Mouse (Mus musculus): ENCODE measurements at regions not wholly inside any gene's neighbourhood (a gene's known extent, or its start where the extent isn't known, plus 50 kb on each side); places are given as distances from the start of the nearest gene placed in this dataset.
"Not testable (repeated sequence)": the region's sequence is repeated elsewhere in the genome, so short reads cannot be mapped to it uniquely, and the experiment has no call there.

- Histone ChIP-seq H3K9me3 (replicated peaks; ENCODE audit: control insufficient read depth, low read length, poor library complexity, severe bottlenecking) (no peaks in the 10 kb centered on the region), H3K27me3 (ENCODE audit: control insufficient read depth, insufficient read depth, low read depth, low read length) (no peaks in the 10 kb centered on the region), H3K4me3 (ENCODE audit: low read depth, low read length) (no peak overlapping the region), H3K27ac (ENCODE audit: low read length) (no peak overlapping the region), H3K9ac (ENCODE audit: low read depth, low read length) (no peak overlapping the region), H3K4me1 (ENCODE audit: control insufficient read depth, insufficient read depth, low read length) (no peaks in the 10 kb centered on the region), H3K36me3 (ENCODE audit: control insufficient read depth, insufficient read depth, low read length) (no peaks in the 10 kb centered on the region), H3K4me2 (ENCODE audit: low read length) (no peak overlapping the region)
- 94% methylated on average over 4 of the region's 4 CpGs for WGBS
- ATAC-seq = no peak
These were observed 518.2 kb upstream of the Ptger4 start for GRCm38 (mm10) chr15:5762216-5762615.

- no peak overlapping the region for H3K27ac ChIP-seq (ENCODE audit: low read length)
These were observed 522.5 kb upstream of the Dab2 start for GRCm38 (mm10) chr15:5777074-5777473.

GRCm38 (mm10) chr15:5799917-5800316, 499.7 kb upstream of the Dab2 start:
- Histone ChIP-seq H3K4me1 (ENCODE audit: control insufficient read depth, insufficient read depth, low read length) (no peaks in the 10 kb centered on the region), H3K9me3 (replicated peaks; ENCODE audit: control insufficient read depth, low read length, poor library complexity, severe bottlenecking) (no peaks in the 10 kb centered on the region), H3K4me3 (ENCODE audit: low read depth, low read length) (no peak overlapping the region), H3K27ac (ENCODE audit: low read length) (no peak overlapping the region), H3K36me3 (ENCODE audit: control insufficient read depth, insufficient read depth, low read length) (no peaks in the 10 kb centered on the region), H3K4me2 (ENCODE audit: low read length) (no peak overlapping the region), H3K9ac (ENCODE audit: low read depth, low read length) (no peak overlapping the region), H3K27me3 (ENCODE audit: control insufficient read depth, insufficient read depth, low read depth, low read length) (no peaks in the 10 kb centered on the region)
- 90% methylated on average over 3 of the region's 3 CpGs for WGBS
- ATAC-seq = no peak

More at GRCm38 (mm10) chr15:5777074-5777473, 522.5 kb upstream of the Dab2 start:
- no peak overlapping the region for H3K4me2 ChIP-seq (ENCODE audit: low read length)
- no peaks in the 10 kb centered on the region for H3K9me3 ChIP-seq (replicated peaks; ENCODE audit: control insufficient read depth, low read length, poor library complexity, severe bottlenecking)
- no peak overlapping the region for H3K9ac ChIP-seq (ENCODE audit: low read depth, low read length)
- no peak overlapping the region for H3K4me3 ChIP-seq (ENCODE audit: low read depth, low read length)
- no peaks in the 10 kb centered on the region for H3K27me3 ChIP-seq (ENCODE audit: control insufficient read depth, insufficient read depth, low read depth, low read length)
- H3K36me3 ChIP-seq (ENCODE audit: control insufficient read depth, insufficient read depth, low read length) = no peaks in the 10 kb centered on the region
- H3K4me1 ChIP-seq (ENCODE audit: control insufficient read depth, insufficient read depth, low read length) = no peaks in the 10 kb centered on the region
- WGBS = 88% methylated on average over 4 of the region's 4 CpGs
- ATAC-seq = no peak

- Histone ChIP-seq H3K4me2 (ENCODE audit: low read length) (no peak overlapping the region), H3K27me3 (ENCODE audit: control insufficient read depth, insufficient read depth, low read depth, low read length) (no peaks in the 10 kb centered on the region), H3K4me3 (ENCODE audit: low read depth, low read length) (no peak overlapping the region), H3K4me1 (ENCODE audit: control insufficient read depth, insufficient read depth, low read length) (no peaks in the 10 kb centered on the region), H3K9ac (ENCODE audit: low read depth, low read length) (no peak overlapping the region), H3K9me3 (replicated peaks; ENCODE audit: control insufficient read depth, low read length, poor library complexity, severe bottlenecking) (no peaks in the 10 kb centered on the region), H3K27ac (ENCODE audit: low read length) (no peak overlapping the region), H3K36me3 (ENCODE audit: control insufficient read depth, insufficient read depth, low read length) (no peaks in the 10 kb centered on the region)
- no peak; the same call in 1 of the 2 replicates for ATAC-seq
- WGBS = 83% methylated on average over 9 of the region's 9 CpGs
These were observed 488.3 kb upstream of the Dab2 start for GRCm38 (mm10) chr15:5811154-5811732.

GRCm38 (mm10) chr15:5811958-5812357, 487.6 kb upstream of the Dab2 start:
- H3K27ac ChIP-seq (ENCODE audit: low read length) = no peak overlapping the region
- H3K9ac ChIP-seq (ENCODE audit: low read depth, low read length) = no peak overlapping the region
- H3K36me3 ChIP-seq (ENCODE audit: control insufficient read depth, insufficient read depth, low read length) = no peaks in the 10 kb centered on the region
- no peak overlapping the region for H3K4me3 ChIP-seq (ENCODE audit: low read depth, low read length)
- no peaks in the 10 kb centered on the region for H3K27me3 ChIP-seq (ENCODE audit: control insufficient read depth, insufficient read depth, low read depth, low read length)
- H3K9me3 ChIP-seq (replicated peaks; ENCODE audit: control insufficient read depth, low read length, poor library complexity, severe bottlenecking) = no peaks in the 10 kb centered on the region
- 74% methylated on average over 1 of the region's 1 CpGs for WGBS
- ATAC-seq = no peak
- no peak overlapping the region for H3K4me2 ChIP-seq (ENCODE audit: low read length)
- no peaks in the 10 kb centered on the region for H3K4me1 ChIP-seq (ENCODE audit: control insufficient read depth, insufficient read depth, low read length)

GRCm38 (mm10) chr15:5817901-5818576, 481.5 kb upstream of the Dab2 start:
- 73% methylated on average over 7 of the region's 7 CpGs for WGBS
- H3K9ac ChIP-seq (ENCODE audit: low read depth, low read length) = no peak overlapping the region
- no peak overlapping the region for H3K4me3 ChIP-seq (ENCODE audit: low read depth, low read length)
- no peaks in the 10 kb centered on the region for H3K9me3 ChIP-seq (replicated peaks; ENCODE audit: control insufficient read depth, low read length, poor library complexity, severe bottlenecking)
- no peak overlapping the region for H3K27ac ChIP-seq (ENCODE audit: low read length)
- H3K36me3 ChIP-seq (ENCODE audit: control insufficient read depth, insufficient read depth, low read length) = no peaks in the 10 kb centered on the region
- no peaks in the 10 kb centered on the region for H3K27me3 ChIP-seq (ENCODE audit: control insufficient read depth, insufficient read depth, low read depth, low read length)
- H3K4me1 ChIP-seq (ENCODE audit: control insufficient read depth, insufficient read depth, low read length) = no peaks in the 10 kb centered on the region
- ATAC-seq = no peak
- no peak overlapping the region for H3K4me2 ChIP-seq (ENCODE audit: low read length)

- 91% methylated on average over 4 of the region's 4 CpGs for WGBS
- H3K27me3 ChIP-seq (ENCODE audit: control insufficient read depth, insufficient read depth, low read depth, low read length) = no peaks in the 10 kb centered on the region
- no peak overlapping the region for H3K9ac ChIP-seq (ENCODE audit: low read depth, low read length)
- no peaks in the 10 kb centered on the region for H3K4me1 ChIP-seq (ENCODE audit: control insufficient read depth, insufficient read depth, low read length)
- H3K4me2 ChIP-seq (ENCODE audit: low read length) = no peak overlapping the region
- H3K4me3 ChIP-seq (ENCODE audit: low read depth, low read length) = no peak overlapping the region
- ATAC-seq = no peak
- no peaks in the 10 kb centered on the region for H3K9me3 ChIP-seq (replicated peaks; ENCODE audit: control insufficient read depth, low read length, poor library complexity, severe bottlenecking)
- no peaks in the 10 kb centered on the region for H3K36me3 ChIP-seq (ENCODE audit: control insufficient read depth, insufficient read depth, low read length)
- no peak overlapping the region for H3K27ac ChIP-seq (ENCODE audit: low read length)
These were observed 459.6 kb upstream of the Dab2 start for GRCm38 (mm10) chr15:5839963-5840362.

- not testable (repeated sequence) for H3K4me2 ChIP-seq (ENCODE audit: low read length); H3K9me3 ChIP-seq (replicated peaks; ENCODE audit: control insufficient read depth, low read length, poor library complexity, severe bottlenecking); H3K27ac ChIP-seq (ENCODE audit: low read length); H3K4me3 ChIP-seq (ENCODE audit: low read depth, low read length); H3K27me3 ChIP-seq (ENCODE audit: control insufficient read depth, insufficient read depth, low read depth, low read length); H3K9ac ChIP-seq (ENCODE audit: low read depth, low read length); H3K36me3 ChIP-seq (ENCODE audit: control insufficient read depth, insufficient read depth, low read length); H3K4me1 ChIP-seq (ENCODE audit: control insufficient read depth, insufficient read depth, low read length); ATAC-seq
- WGBS = 97% methylated on average over 14 of the region's 15 CpGs
These were observed 458.0 kb upstream of the Dab2 start for GRCm38 (mm10) chr15:5841369-5842149.

GRCm38 (mm10) chr15:5846571-5846970, 453.0 kb upstream of the Dab2 start:
- WGBS = 89% methylated on average over 5 of the region's 5 CpGs
- no peaks in the 10 kb centered on the region for H3K4me1 ChIP-seq (ENCODE audit: control insufficient read depth, insufficient read depth, low read length)

More at GRCm38 (mm10) chr15:5846571-5846970, 453.0 kb upstream of the Dab2 start:
- Histone ChIP-seq H3K9ac (ENCODE audit: low read depth, low read length) (no peak overlapping the region), H3K27me3 (ENCODE audit: control insufficient read depth, insufficient read depth, low read depth, low read length) (no peaks in the 10 kb centered on the region), H3K4me2 (ENCODE audit: low read length) (no peak overlapping the region), H3K9me3 (replicated peaks; ENCODE audit: control insufficient read depth, low read length, poor library complexity, severe bottlenecking) (no peaks in the 10 kb centered on the region), H3K4me3 (ENCODE audit: low read depth, low read length) (no peak overlapping the region), H3K27ac (ENCODE audit: low read length) (no peak overlapping the region), H3K36me3 (ENCODE audit: control insufficient read depth, insufficient read depth, low read length) (no peaks in the 10 kb centered on the region)
- ATAC-seq = no peak

Measured in midbrain, embryonic 16.5 days (tissue).